Mouse (Mus musculus): ENCODE results near the gene Rabl6. TPM values are rescaled to one million over a fixed set of nuclear protein-coding genes. Genes with fewer than 3 reads are reported as not detected.

Gene Rabl6
- polyA plus RNA-seq, 1 experiment from 2014 or later: 75.9 TPM

- Histone ChIP-seq H3K4me1 (replicated peaks) (peaks cover 3% of the 10 kb centered on the region; the same call in 1 of the 2 replicates), H3K27ac (no peak overlapping the region), H3K4me2 (replicated peaks) (no peak overlapping the region), H3K36me3 (peaks cover 97% of the 10 kb centered on the region), H3K27me3 (no peaks in the 10 kb centered on the region), H3K4me3 (replicated peaks) (no peak overlapping the region), H3K9ac (replicated peaks) (no peak overlapping the region), H3K9me3 (no peaks in the 10 kb centered on the region)
- no peak for ATAC-seq
- 97% methylated on average over 8 of the region's 8 CpGs for WGBS
These were observed 20.0 kb downstream of the Rabl6 start for GRCm38 (mm10) chr2:25588227-25588907.

- peaks cover 92% of the 10 kb centered on the region for H3K36me3 ChIP-seq
- 94% methylated on average over 8 of the region's 8 CpGs for WGBS
- no peak overlapping the region for H3K27ac ChIP-seq
- H3K4me3 ChIP-seq (replicated peaks): no peak overlapping the region
- peaks cover 14% of the 10 kb centered on the region for H3K4me1 ChIP-seq (replicated peaks)
- no peak overlapping the region for H3K4me2 ChIP-seq (replicated peaks)
- H3K27me3 ChIP-seq: no peaks in the 10 kb centered on the region
- H3K9ac ChIP-seq (replicated peaks): no peak overlapping the region
- ATAC-seq: no peak
- no peaks in the 10 kb centered on the region for H3K9me3 ChIP-seq
These were observed 21.0 kb downstream of the Rabl6 start for GRCm38 (mm10) chr2:25587290-25587689.

DNA sequence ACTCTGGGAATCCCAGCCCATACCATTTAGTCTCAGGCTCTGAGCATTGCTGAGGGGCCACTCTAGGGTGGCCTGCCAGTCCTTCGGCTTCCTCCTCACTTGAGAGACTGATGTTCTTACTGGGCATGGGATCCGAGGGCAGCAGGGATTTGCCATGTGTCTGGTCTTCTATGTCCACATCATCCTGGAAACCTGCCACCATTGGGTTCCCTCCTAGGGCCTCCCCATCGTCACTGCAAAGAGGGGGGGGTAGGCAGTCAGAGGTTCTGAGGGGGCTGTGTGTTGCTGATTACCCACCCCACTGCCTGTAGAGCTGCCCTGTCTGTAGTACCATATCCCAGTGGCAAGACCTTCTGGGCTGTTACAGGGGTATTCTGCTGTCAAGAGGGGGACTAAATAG, 22.7 kb downstream of the Rabl6 start:
- Histone ChIP-seq H3K4me3 (replicated peaks) (no peak overlapping the region), H3K9ac (replicated peaks) (no peak overlapping the region), H3K9me3 (no peaks in the 10 kb centered on the region), H3K4me2 (replicated peaks) (no peak overlapping the region), H3K36me3 (peaks cover 75% of the 10 kb centered on the region), H3K27ac (no peak overlapping the region), H3K27me3 (peaks cover 6% of the 10 kb centered on the region), H3K4me1 (replicated peaks) (peaks cover 29% of the 10 kb centered on the region)
- ATAC-seq: no peak
- 94% methylated on average over 3 of the region's 3 CpGs for WGBS

GRCm38 (mm10) chr2:25584856-25585255, 23.5 kb downstream of the Rabl6 start:
- peaks cover 14% of the 10 kb centered on the region for H3K27me3 ChIP-seq
- no peak for ATAC-seq
- peaks cover 36% of the 10 kb centered on the region for H3K4me1 ChIP-seq (replicated peaks)
- WGBS: 89% methylated on average over 4 of the region's 4 CpGs
- no peak overlapping the region for H3K27ac ChIP-seq
- H3K36me3 ChIP-seq: peaks cover 68% of the 10 kb centered on the region
- H3K9me3 ChIP-seq: no peaks in the 10 kb centered on the region
- no peak overlapping the region for H3K4me2 ChIP-seq (replicated peaks)
- no peak overlapping the region for H3K4me3 ChIP-seq (replicated peaks)
- H3K9ac ChIP-seq (replicated peaks): no peak overlapping the region

DNA sequence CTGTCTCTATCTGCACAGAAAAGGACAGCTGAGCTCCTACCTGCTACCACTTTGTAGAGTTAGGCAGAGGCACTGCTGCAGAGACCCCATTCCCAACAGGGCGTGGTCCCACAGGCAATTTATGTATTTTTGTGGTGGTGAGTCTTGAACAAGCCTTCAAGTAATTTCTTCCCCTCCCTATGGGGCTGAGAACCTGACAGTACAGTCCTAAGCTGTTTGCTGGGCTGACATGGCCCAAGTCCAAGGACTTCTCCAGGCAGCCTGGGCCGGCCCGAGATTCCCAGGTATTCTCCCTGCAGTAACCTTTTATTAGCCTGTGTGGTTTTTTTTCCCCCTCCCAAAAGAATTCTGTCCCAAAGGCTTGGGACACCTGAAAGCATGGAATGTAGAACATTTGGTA, 24.2 kb downstream of the Rabl6 start:
- no peak overlapping the region for H3K4me3 ChIP-seq (replicated peaks)
- ATAC-seq: no peak
- H3K9me3 ChIP-seq: no peaks in the 10 kb centered on the region
- peaks cover 61% of the 10 kb centered on the region for H3K36me3 ChIP-seq
- no peak overlapping the region for H3K4me2 ChIP-seq (replicated peaks)
- peaks cover 43% of the 10 kb centered on the region for H3K4me1 ChIP-seq (replicated peaks)
- no peak overlapping the region for H3K27ac ChIP-seq
- H3K9ac ChIP-seq (replicated peaks): no peak overlapping the region
- WGBS: 95% methylated on average over 3 of the region's 3 CpGs
- peaks cover 21% of the 10 kb centered on the region for H3K27me3 ChIP-seq

DNA sequence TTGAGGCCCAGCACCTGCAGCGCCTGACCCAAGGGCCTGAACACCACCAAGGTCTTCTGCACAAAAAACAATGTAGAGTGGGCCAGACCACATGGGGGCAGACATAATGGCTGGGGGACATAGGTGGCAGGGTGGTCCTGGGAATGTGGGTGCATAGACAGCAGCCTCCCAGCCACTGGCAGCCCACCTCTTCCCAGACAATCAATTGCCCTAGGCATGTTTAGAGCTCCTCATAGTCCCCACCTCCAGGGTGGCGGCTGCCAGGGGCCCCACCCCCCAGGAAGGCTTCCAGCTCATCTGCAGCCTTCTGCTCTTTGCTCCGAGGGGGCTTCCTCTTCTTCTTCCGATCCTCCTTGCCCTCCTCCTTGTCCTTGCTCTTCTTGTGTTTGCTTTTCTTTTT, 24.8 kb downstream of the Rabl6 start:
- no peak for ATAC-seq
- Histone ChIP-seq H3K4me1 (replicated peaks) (peaks cover 46% of the 10 kb centered on the region), H3K9me3 (no peaks in the 10 kb centered on the region), H3K4me2 (replicated peaks) (no peak overlapping the region), H3K27me3 (peaks cover 26% of the 10 kb centered on the region), H3K27ac (no peak overlapping the region), H3K36me3 (peaks cover 56% of the 10 kb centered on the region), H3K9ac (replicated peaks) (no peak overlapping the region), H3K4me3 (replicated peaks) (no peak overlapping the region)
- 74% methylated on average over 4 of the region's 4 CpGs for WGBS

DNA sequence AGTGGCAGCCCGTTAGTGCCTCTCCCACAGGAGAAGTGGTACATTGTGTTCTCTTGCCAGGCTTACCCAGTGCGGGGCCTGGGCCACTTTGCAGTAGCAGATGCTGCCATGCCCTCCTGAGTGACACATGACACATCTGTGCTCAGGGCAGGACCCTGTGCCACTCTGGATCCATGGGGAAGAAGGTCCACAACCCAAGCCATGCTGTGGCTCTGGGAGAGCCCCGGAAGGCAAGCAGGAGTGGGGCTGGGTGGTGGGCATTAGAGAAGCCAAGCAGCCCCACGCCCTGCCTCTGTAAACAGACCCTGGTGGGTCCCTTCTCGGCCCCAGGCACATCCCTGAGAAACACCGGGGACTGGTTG, 25.2 kb downstream of the Rabl6 start:
- Histone ChIP-seq H3K4me1 (replicated peaks) (peaks cover 50% of the 10 kb centered on the region), H3K36me3 (peaks cover 51% of the 10 kb centered on the region), H3K27ac (no peak overlapping the region), H3K9me3 (no peaks in the 10 kb centered on the region), H3K4me3 (replicated peaks) (no peak overlapping the region), H3K9ac (replicated peaks) (0 out of 2 replicates have a peak overlapping the region, but pooled peaks have one; percentile 14), H3K4me2 (replicated peaks) (no peak overlapping the region), H3K27me3 (peaks cover 31% of the 10 kb centered on the region)
- ATAC-seq: no peak
- WGBS: 82% methylated on average over 6 of the region's 6 CpGs

- 0 out of 2 replicates have a peak, but pooled peaks have one; percentile 8 for ATAC-seq
- H3K4me3 ChIP-seq (replicated peaks): no peak overlapping the region
- H3K4me1 ChIP-seq (replicated peaks): peaks cover 55% of the 10 kb centered on the region
- no peaks in the 10 kb centered on the region for H3K9me3 ChIP-seq
- no peak overlapping the region for H3K4me2 ChIP-seq (replicated peaks)
- H3K27ac ChIP-seq: no peak overlapping the region
- peaks cover 47% of the 10 kb centered on the region for H3K36me3 ChIP-seq
- 49% methylated on average over 12 of the region's 12 CpGs for WGBS
- H3K9ac ChIP-seq (replicated peaks): 0 out of 2 replicates have a peak overlapping the region, but pooled peaks have one; percentile 28
- H3K27me3 ChIP-seq: peaks cover 36% of the 10 kb centered on the region
These were observed 25.7 kb downstream of the Rabl6 start for GRCm38 (mm10) chr2:25582466-25583119.

DNA sequence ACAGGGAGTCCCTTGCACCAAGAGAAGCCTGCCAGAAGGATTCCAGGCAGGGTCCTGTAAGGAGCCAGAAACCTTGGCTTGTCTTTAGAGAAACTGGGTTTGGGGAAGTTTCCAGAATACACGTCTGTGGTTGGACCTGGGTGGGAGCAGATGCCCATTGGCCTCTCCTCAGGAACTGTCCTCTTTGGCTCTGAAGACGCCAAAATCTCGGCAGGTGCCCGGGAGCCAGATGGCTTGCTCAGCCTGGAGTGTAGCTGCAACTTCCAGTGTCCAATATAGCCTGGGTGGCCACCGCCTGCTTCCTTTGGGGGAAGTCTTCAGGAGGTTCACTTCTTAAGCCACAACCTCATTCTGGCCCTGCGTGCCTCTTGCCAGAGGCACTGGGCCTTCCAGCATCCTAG, 26.4 kb downstream of the Rabl6 start:
- ATAC-seq: peak; percentile 3; the same call in 1 of the 2 replicates
- peaks cover 62% of the 10 kb centered on the region for H3K4me1 ChIP-seq (replicated peaks)
- 35% methylated on average over 6 of the region's 6 CpGs for WGBS
- no peak overlapping the region for H3K9ac ChIP-seq (replicated peaks)
- peak overlapping the region; percentile 75; the same call in 1 of the 2 replicates for H3K4me2 ChIP-seq (replicated peaks)
- peaks cover 40% of the 10 kb centered on the region for H3K36me3 ChIP-seq
- no peaks in the 10 kb centered on the region for H3K9me3 ChIP-seq
- H3K4me3 ChIP-seq (replicated peaks): no peak overlapping the region
- no peak overlapping the region for H3K27ac ChIP-seq
- peaks cover 43% of the 10 kb centered on the region for H3K27me3 ChIP-seq

- H3K9me3 ChIP-seq: no peaks in the 10 kb centered on the region
- H3K4me2 ChIP-seq (replicated peaks): peak within 1 kb of the TSS; percentile 75
- peak within 1 kb of the TSS; percentile 53 for H3K4me3 ChIP-seq (replicated peaks)
- peak within 1 kb of the TSS; percentile 69 for H3K9ac ChIP-seq (replicated peaks)
- WGBS: 6% methylated on average over 19 of the region's 19 CpGs
- H3K36me3 ChIP-seq: peaks cover 35% of the 10 kb centered on the region
- peak; percentile 68 for ATAC-seq
- H3K27me3 ChIP-seq: peaks cover 48% of the 10 kb centered on the region
- H3K4me1 ChIP-seq (replicated peaks): peaks cover 66% of the 10 kb centered on the region
- no peak within 1 kb of the TSS for H3K27ac ChIP-seq
These were observed 26.9 kb downstream of the Rabl6 start, which contains the start of gene Ajm1 for GRCm38 (mm10) chr2:25581294-25581864. Ajm1 (minus strand) TSS chr2:25581757.

DNA sequence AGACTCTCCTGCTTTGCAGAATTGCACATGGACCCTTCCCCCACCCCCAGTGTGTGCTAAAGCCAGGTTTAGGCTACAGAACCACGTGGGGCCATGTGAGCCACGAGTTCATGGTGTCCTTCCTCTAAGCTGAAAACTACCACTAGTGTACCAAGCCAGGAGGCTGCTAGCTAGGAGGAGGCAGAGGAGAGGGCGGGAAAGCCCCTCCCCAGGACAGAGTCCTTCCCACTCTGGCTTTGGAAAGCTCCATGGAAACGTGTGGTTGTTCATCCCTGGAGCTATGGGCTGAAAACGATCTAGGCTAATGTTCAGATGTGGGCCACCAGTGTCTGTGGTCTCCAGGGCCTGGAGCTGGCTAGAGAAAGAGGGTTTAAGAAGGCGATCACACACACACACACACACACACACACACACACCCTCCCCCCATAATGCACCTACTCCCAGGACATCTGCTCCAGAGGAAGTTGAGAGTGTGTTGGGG, 27.7 kb downstream of the Rabl6 start:
- peak overlapping the region; percentile 53 for H3K4me3 ChIP-seq (replicated peaks)

More for the DNA sequence above, 27.7 kb downstream of the Rabl6 start:
- no peak for ATAC-seq
- 52% methylated on average over 6 of the region's 6 CpGs for WGBS
- H3K36me3 ChIP-seq: peaks cover 28% of the 10 kb centered on the region
- H3K27me3 ChIP-seq: peaks cover 56% of the 10 kb centered on the region
- peaks cover 69% of the 10 kb centered on the region for H3K4me1 ChIP-seq (replicated peaks)
- H3K27ac ChIP-seq: no peak overlapping the region
- no peaks in the 10 kb centered on the region for H3K9me3 ChIP-seq
- H3K4me2 ChIP-seq (replicated peaks): peak overlapping the region; percentile 75
- no peak overlapping the region; the same call in 1 of the 2 replicates for H3K9ac ChIP-seq (replicated peaks)

Data from midbrain, embryonic 13.5 days (tissue).